Mouse (Mus musculus): ENCODE results near the gene Bhlha9. TPM values are rescaled to one million over a fixed set of nuclear protein-coding genes. Genes with fewer than 3 reads are reported as not detected.

Gene Bhlha9
- polyA plus RNA-seq, 1 experiment = not detected

GRCm38 (mm10) chr11:76630023-76630422, 42.2 kb upstream of the Bhlha9 start:
- H3K27me3 ChIP-seq (ENCODE audit: control insufficient read depth, insufficient read depth, low read length) = no peaks in the 10 kb centered on the region
- H3K36me3 ChIP-seq (ENCODE audit: control insufficient read depth, insufficient read depth, low read length) = no peaks in the 10 kb centered on the region
- no peak for TF ChIP-seq CTCF (IDR thresholded peaks at IDR 0.05; ENCODE audit: borderline replicate concordance, control insufficient read depth, extremely low read depth, insufficient read depth, low read length, poor library complexity)
- TF ChIP-seq POLR2A (IDR thresholded peaks at IDR 0.05; ENCODE audit: control insufficient read depth, extremely low read depth, insufficient read depth, low read length, poor library complexity) = no peak
- H3K4me1 ChIP-seq (replicated peaks; ENCODE audit: control insufficient read depth, insufficient read depth, low read length) = no peaks in the 10 kb centered on the region
- no peak for DNase-seq
- H3K4me3 ChIP-seq (ENCODE audit: control insufficient read depth, insufficient read depth, low read length) = no peak overlapping the region
- H3K27ac ChIP-seq (ENCODE audit: control insufficient read depth, insufficient read depth, low read length) = no peak overlapping the region
- WGBS = 39% methylated on average over 2 of the region's 2 CpGs

DNA sequence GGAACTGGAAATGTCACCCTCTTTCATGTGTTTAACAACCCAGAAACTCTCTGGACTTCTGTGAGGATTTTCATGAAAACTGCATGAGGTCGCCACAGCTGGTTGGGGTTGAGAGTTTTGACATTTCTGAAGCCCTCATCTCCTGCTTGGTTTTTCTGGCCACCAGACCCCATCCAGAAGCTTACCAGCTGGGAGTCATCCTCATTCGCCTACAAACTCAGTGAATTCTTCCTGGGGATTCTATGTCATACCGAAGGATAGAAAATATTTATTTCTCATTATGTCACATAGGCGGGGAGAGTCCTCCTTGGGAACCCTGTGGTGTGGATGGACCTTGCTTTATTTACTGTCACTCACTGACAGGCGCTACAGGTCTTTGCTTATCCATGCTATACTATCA, 41.8 kb upstream of the Bhlha9 start:
- Histone ChIP-seq H3K4me3 (ENCODE audit: control insufficient read depth, insufficient read depth, low read length) (no peak overlapping the region), H3K27me3 (ENCODE audit: control insufficient read depth, insufficient read depth, low read length) (no peaks in the 10 kb centered on the region), H3K36me3 (ENCODE audit: control insufficient read depth, insufficient read depth, low read length) (no peaks in the 10 kb centered on the region), H3K27ac (ENCODE audit: control insufficient read depth, insufficient read depth, low read length) (no peak overlapping the region), H3K4me1 (replicated peaks; ENCODE audit: control insufficient read depth, insufficient read depth, low read length) (no peaks in the 10 kb centered on the region)
- DNase-seq = no peak
- 95% methylated on average over 5 of the region's 5 CpGs for WGBS
- TF ChIP-seq POLR2A (IDR thresholded peaks at IDR 0.05; ENCODE audit: control insufficient read depth, extremely low read depth, insufficient read depth, low read length, poor library complexity) (no peak), CTCF (IDR thresholded peaks at IDR 0.05; ENCODE audit: borderline replicate concordance, control insufficient read depth, extremely low read depth, insufficient read depth, low read length, poor library complexity) (no peak)

- Histone ChIP-seq H3K4me1 (replicated peaks; ENCODE audit: control insufficient read depth, insufficient read depth, low read length) (no peaks in the 10 kb centered on the region), H3K27me3 (ENCODE audit: control insufficient read depth, insufficient read depth, low read length) (no peaks in the 10 kb centered on the region), H3K27ac (ENCODE audit: control insufficient read depth, insufficient read depth, low read length) (no peak overlapping the region), H3K36me3 (ENCODE audit: control insufficient read depth, insufficient read depth, low read length) (no peaks in the 10 kb centered on the region), H3K4me3 (ENCODE audit: control insufficient read depth, insufficient read depth, low read length) (no peak overlapping the region)
- no peak for DNase-seq
- TF ChIP-seq CTCF (IDR thresholded peaks at IDR 0.05; ENCODE audit: borderline replicate concordance, control insufficient read depth, extremely low read depth, insufficient read depth, low read length, poor library complexity) = no peak
- no peak for TF ChIP-seq POLR2A (IDR thresholded peaks at IDR 0.05; ENCODE audit: control insufficient read depth, extremely low read depth, insufficient read depth, low read length, poor library complexity)
- WGBS = 95% methylated on average over 17 of the region's 17 CpGs
These were observed 32.8 kb upstream of the Bhlha9 start for GRCm38 (mm10) chr11:76639269-76639985.

DNA sequence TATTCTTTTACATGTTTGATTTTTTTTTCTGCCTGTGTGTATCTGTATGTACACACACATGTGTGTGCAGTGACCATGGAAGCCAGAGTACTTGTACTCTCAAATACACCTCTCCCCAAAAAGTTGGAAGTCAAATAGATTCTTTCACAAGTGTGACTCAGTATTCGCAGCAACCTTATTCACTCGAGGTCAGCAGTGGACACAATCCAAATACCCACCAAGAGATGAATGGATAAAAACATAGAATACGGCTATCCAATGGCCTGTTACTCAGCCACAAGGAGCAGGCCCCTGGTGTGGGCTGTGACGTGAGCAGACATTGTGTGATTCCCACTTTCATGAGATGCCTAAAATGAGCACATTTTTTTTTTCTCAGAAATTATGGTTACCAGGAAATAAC, 32.0 kb upstream of the Bhlha9 start:
- H3K36me3 ChIP-seq (ENCODE audit: control insufficient read depth, insufficient read depth, low read length) = no peaks in the 10 kb centered on the region
- WGBS = 82% methylated on average over 4 of the region's 4 CpGs
- no peak for TF ChIP-seq POLR2A (IDR thresholded peaks at IDR 0.05; ENCODE audit: control insufficient read depth, extremely low read depth, insufficient read depth, low read length, poor library complexity)
- no peak for TF ChIP-seq CTCF (IDR thresholded peaks at IDR 0.05; ENCODE audit: borderline replicate concordance, control insufficient read depth, extremely low read depth, insufficient read depth, low read length, poor library complexity)
- DNase-seq = no peak
- H3K4me1 ChIP-seq (replicated peaks; ENCODE audit: control insufficient read depth, insufficient read depth, low read length) = no peaks in the 10 kb centered on the region; the same call in 1 of the 2 replicates
- H3K27ac ChIP-seq (ENCODE audit: control insufficient read depth, insufficient read depth, low read length) = no peak overlapping the region
- no peak overlapping the region for H3K4me3 ChIP-seq (ENCODE audit: control insufficient read depth, insufficient read depth, low read length)
- H3K27me3 ChIP-seq (ENCODE audit: control insufficient read depth, insufficient read depth, low read length) = no peaks in the 10 kb centered on the region; the same call in 1 of the 2 replicates

- TF ChIP-seq POLR2A (IDR thresholded peaks at IDR 0.05; ENCODE audit: control insufficient read depth, extremely low read depth, insufficient read depth, low read length, poor library complexity) = no peak
- TF ChIP-seq CTCF (IDR thresholded peaks at IDR 0.05; ENCODE audit: borderline replicate concordance, control insufficient read depth, extremely low read depth, insufficient read depth, low read length, poor library complexity) = no peak
- H3K4me1 ChIP-seq (replicated peaks; ENCODE audit: control insufficient read depth, insufficient read depth, low read length) = no peaks in the 10 kb centered on the region; the same call in 1 of the 2 replicates
- H3K36me3 ChIP-seq (ENCODE audit: control insufficient read depth, insufficient read depth, low read length) = no peaks in the 10 kb centered on the region
- H3K4me3 ChIP-seq (ENCODE audit: control insufficient read depth, insufficient read depth, low read length) = no peak overlapping the region
- DNase-seq = no peak
- WGBS = 90% methylated on average over 6 of the region's 6 CpGs
- no peak overlapping the region for H3K27ac ChIP-seq (ENCODE audit: control insufficient read depth, insufficient read depth, low read length)
- no peaks in the 10 kb centered on the region; the same call in 1 of the 2 replicates for H3K27me3 ChIP-seq (ENCODE audit: control insufficient read depth, insufficient read depth, low read length)
These were observed 28.0 kb upstream of the Bhlha9 start for GRCm38 (mm10) chr11:76644257-76644656.

- TF ChIP-seq POLR2A (IDR thresholded peaks at IDR 0.05; ENCODE audit: control insufficient read depth, extremely low read depth, insufficient read depth, low read length, poor library complexity) (no peak), CTCF (IDR thresholded peaks at IDR 0.05; ENCODE audit: borderline replicate concordance, control insufficient read depth, extremely low read depth, insufficient read depth, low read length, poor library complexity) (no peak)
- no peak for DNase-seq
- H3K36me3 ChIP-seq (ENCODE audit: control insufficient read depth, insufficient read depth, low read length) = no peaks in the 10 kb centered on the region
- no peaks in the 10 kb centered on the region; the same call in 1 of the 2 replicates for H3K27me3 ChIP-seq (ENCODE audit: control insufficient read depth, insufficient read depth, low read length)
- WGBS = 19% methylated on average over 9 of the region's 9 CpGs
- H3K27ac ChIP-seq (ENCODE audit: control insufficient read depth, insufficient read depth, low read length) = no peak overlapping the region
- H3K4me3 ChIP-seq (ENCODE audit: control insufficient read depth, insufficient read depth, low read length) = no peak overlapping the region
- H3K4me1 ChIP-seq (replicated peaks; ENCODE audit: control insufficient read depth, insufficient read depth, low read length) = no peaks in the 10 kb centered on the region; the same call in 1 of the 2 replicates
These were observed 27.2 kb upstream of the Bhlha9 start for GRCm38 (mm10) chr11:76645036-76645435.
